Mouse (Mus musculus) bone marrow macrophage, adult 2 months (primary cell): ENCODE data around the gene Emc8. TPM values are rescaled to one million over a fixed set of nuclear protein-coding genes. Genes with fewer than 3 reads are reported as not detected.

Experiments used
- H3K27ac ChIP-seq: 2 replicates; pipeline ENCODE4 v1.5.1; 2012; ENCODE audit warnings: low read depth, low read length; ENCODE audit not compliant: insufficient read depth
- H3K4me1 ChIP-seq: 2 replicates; pipeline ENCODE4 v1.6.1; 2012; ENCODE audit warnings: low read length; ENCODE audit not compliant: control insufficient read depth, insufficient read depth
- H3K4me3 ChIP-seq: 2 replicates; pipeline ENCODE4 v1.5.1; 2012; ENCODE audit warnings: mild to moderate bottlenecking, low read length, moderate library complexity; ENCODE audit not compliant: insufficient read depth
- CTCF ChIP-seq: IDR thresholded peaks from 2 replicates; pipeline ENCODE4 v1.5.1; 2012; ENCODE audit warnings: low read depth, mild to moderate bottlenecking, low read length, moderate library complexity
- POLR2A ChIP-seq: IDR thresholded peaks from 2 replicates; pipeline ENCODE4 v1.6.1; 2012; ENCODE audit warnings: mild to moderate bottlenecking, low read depth, low read length, borderline replicate concordance
- polyA plus RNA-seq: library from polyadenylated mRNA; stranded (reverse); fragments of >200 nt; gene quantifications from 2 replicates; pipeline ENCODE4 v1.2.4, GENCODE M21; 2012; ENCODE audit not compliant: missing spikeins, insufficient read depth, insufficient read length

Emc8 gene
- polyA plus RNA-seq, 1 experiment, result 56.5 TPM

GRCm38 (mm10) chr8:120641245-120641644 lies 27.1 kb downstream of the Emc8 start:
- Histone ChIP-seq H3K27ac (no peak overlapping the region), H3K4me1 (no peaks in the 10 kb centered on the region), H3K4me3 (no peak overlapping the region)
- TF ChIP-seq POLR2A (no peak), CTCF (no peak)

GRCm38 (mm10) chr8:120634329-120634839 lies 34.0 kb downstream of the Emc8 start:
- Histone ChIP-seq H3K27ac (no peak overlapping the region), H3K4me1 (peaks cover 3% of the 10 kb centered on the region; the same call in 1 of the 2 replicates), H3K4me3 (peak overlapping the region; percentile 79)
- no peak for TF ChIP-seq POLR2A

GRCm38 (mm10) chr8:120633665-120634271 lies 34.6 kb downstream of the Emc8 start:
- peak overlapping the region; percentile 79 for H3K4me3 ChIP-seq

GRCm38 (mm10) chr8:120632969-120633664 lies 35.3 kb downstream of the Emc8 start:
- Histone ChIP-seq H3K4me3 (peak overlapping the region; percentile 79; the same call in 1 of the 2 replicates), H3K27ac (no peak overlapping the region), H3K4me1 (peaks cover 3% of the 10 kb centered on the region; the same call in 1 of the 2 replicates)
- no peak for TF ChIP-seq POLR2A
- TF ChIP-seq CTCF, result no peak

More at GRCm38 (mm10) chr8:120633665-120634271, 34.6 kb downstream of the Emc8 start:
- Histone ChIP-seq H3K4me1 (peaks cover 3% of the 10 kb centered on the region; the same call in 1 of the 2 replicates), H3K27ac (no peak overlapping the region)
- no peak for TF ChIP-seq CTCF
- no peak for TF ChIP-seq POLR2A

GRCm38 (mm10) chr8:120631441-120632375 lies 36.7 kb downstream of the Emc8 start:
- Histone ChIP-seq H3K4me1 (peaks cover 3% of the 10 kb centered on the region; the same call in 1 of the 2 replicates), H3K4me3 (no peak overlapping the region), H3K27ac (no peak overlapping the region)
- TF ChIP-seq POLR2A (no peak), CTCF (no peak)

GRCm38 (mm10) chr8:120630848-120631247 lies 37.5 kb downstream of the Emc8 start:
- H3K4me1 ChIP-seq, result peaks cover 3% of the 10 kb centered on the region; the same call in 1 of the 2 replicates
- H3K27ac ChIP-seq, result no peak overlapping the region
- TF ChIP-seq POLR2A (no peak), CTCF (no peak)
- H3K4me3 ChIP-seq, result no peak overlapping the region

GRCm38 (mm10) chr8:120630031-120630430 lies 38.3 kb downstream of the Emc8 start:
- no peak for TF ChIP-seq POLR2A
- no peak for TF ChIP-seq CTCF
- Histone ChIP-seq H3K4me1 (peaks cover 3% of the 10 kb centered on the region; the same call in 1 of the 2 replicates), H3K4me3 (no peak overlapping the region), H3K27ac (no peak overlapping the region)

GRCm38 (mm10) chr8:120627298-120627697 lies 41.1 kb downstream of the Emc8 start:
- H3K4me1 ChIP-seq, result no peaks in the 10 kb centered on the region
- TF ChIP-seq CTCF (no peak), POLR2A (no peak)
- no peak overlapping the region for H3K27ac ChIP-seq
- no peak overlapping the region for H3K4me3 ChIP-seq

- no peak for TF ChIP-seq POLR2A
- no peak for TF ChIP-seq CTCF
- Histone ChIP-seq H3K27ac (no peak overlapping the region), H3K4me3 (no peak overlapping the region), H3K4me1 (peaks cover 5% of the 10 kb centered on the region)
Measured at GRCm38 (mm10) chr8:120626461-120626860, 41.9 kb downstream of the Emc8 start.
